Mouse (Mus musculus): ENCODE measurements around the gene Zfp697. TPM values are rescaled to one million over a fixed set of nuclear protein-coding genes. Genes with fewer than 3 reads are reported as not detected.
"Not testable (repeated sequence)": the region's sequence is repeated elsewhere in the genome, so short reads cannot be mapped to it uniquely, and the experiment has no call there.

Zfp697 gene
- polyA plus RNA-seq, 1 experiment from 2014 or later, result 9.5 TPM

GRCm38 (mm10) chr3:98720740-98721139, 338.5 kb downstream of the Zfp697 start:
- no peak overlapping the region for H3K4me3 ChIP-seq (ENCODE audit: low read depth, low read length)
- no peak overlapping the region for H3K9ac ChIP-seq (ENCODE audit: low read length)
- ATAC-seq (ENCODE audit: low FRiP score) (no peak), DNase-seq (ENCODE audit: low spot score, missing footprints) (no peak)
- H3K4me1 ChIP-seq (ENCODE audit: control insufficient read depth, insufficient read depth, low read length), result no peaks in the 10 kb centered on the region
- H3K36me3 ChIP-seq (ENCODE audit: control insufficient read depth, insufficient read depth, low read length), result no peaks in the 10 kb centered on the region
- H3K27ac ChIP-seq (ENCODE audit: low read depth, low read length), result no peak overlapping the region
- no peaks in the 10 kb centered on the region for H3K9me3 ChIP-seq (ENCODE audit: control insufficient read depth, low read length)
- H3K27me3 ChIP-seq (ENCODE audit: control insufficient read depth, insufficient read depth, low read length), result no peaks in the 10 kb centered on the region
- H3K4me2 ChIP-seq, result no peak overlapping the region

GRCm38 (mm10) chr3:98724376-98724775, 342.1 kb downstream of the Zfp697 start, which contains the start of gene Hsd3b2:
Gene Hsd3b2 (minus strand): TSS chr3:98724543.
- DNase-seq (ENCODE audit: low spot score, missing footprints) (no peak), ATAC-seq (ENCODE audit: low FRiP score) (no peak)
- 79% methylated on average over 1 of the region's 1 CpGs for WGBS

GRCm38 (mm10) chr3:98726281-98726680, 344.0 kb downstream of the Zfp697 start:
- no peak overlapping the region for H3K9ac ChIP-seq (ENCODE audit: low read length)
- WGBS, result 79% methylated on average over 2 of the region's 2 CpGs
- no peak for ATAC-seq (ENCODE audit: low FRiP score)

More at GRCm38 (mm10) chr3:98724376-98724775, 342.1 kb downstream of the Zfp697 start, which contains the start of gene Hsd3b2:
- Histone ChIP-seq H3K4me2 (no peak within 1 kb of the TSS), H3K9ac (ENCODE audit: low read length) (no peak within 1 kb of the TSS), H3K9me3 (ENCODE audit: control insufficient read depth, low read length) (no peaks in the 10 kb centered on the region), H3K4me3 (ENCODE audit: low read depth, low read length) (no peak within 1 kb of the TSS), H3K27me3 (ENCODE audit: control insufficient read depth, insufficient read depth, low read length) (no peaks in the 10 kb centered on the region), H3K4me1 (ENCODE audit: control insufficient read depth, insufficient read depth, low read length) (no peaks in the 10 kb centered on the region), H3K27ac (ENCODE audit: low read depth, low read length) (no peak within 1 kb of the TSS), H3K36me3 (ENCODE audit: control insufficient read depth, insufficient read depth, low read length) (no peaks in the 10 kb centered on the region)

GRCm38 (mm10) chr3:98733724-98734123, 351.5 kb downstream of the Zfp697 start:
- Histone ChIP-seq H3K4me1 (ENCODE audit: control insufficient read depth, insufficient read depth, low read length) (no peaks in the 10 kb centered on the region), H3K4me2 (no peak overlapping the region), H3K9me3 (ENCODE audit: control insufficient read depth, low read length) (no peaks in the 10 kb centered on the region), H3K36me3 (ENCODE audit: control insufficient read depth, insufficient read depth, low read length) (no peaks in the 10 kb centered on the region), H3K4me3 (ENCODE audit: low read depth, low read length) (no peak overlapping the region), H3K9ac (ENCODE audit: low read length) (no peak overlapping the region), H3K27ac (ENCODE audit: low read depth, low read length) (no peak overlapping the region), H3K27me3 (ENCODE audit: control insufficient read depth, insufficient read depth, low read length) (no peaks in the 10 kb centered on the region)
- ATAC-seq (ENCODE audit: low FRiP score), result no peak
- 84% methylated on average over 2 of the region's 2 CpGs for WGBS
- DNase-seq (ENCODE audit: low spot score, missing footprints), result no peak

More at GRCm38 (mm10) chr3:98726281-98726680, 344.0 kb downstream of the Zfp697 start:
- H3K27ac ChIP-seq (ENCODE audit: low read depth, low read length), result no peak overlapping the region
- no peaks in the 10 kb centered on the region for H3K4me1 ChIP-seq (ENCODE audit: control insufficient read depth, insufficient read depth, low read length)
- no peak for DNase-seq (ENCODE audit: low spot score, missing footprints)
- H3K9me3 ChIP-seq (ENCODE audit: control insufficient read depth, low read length), result no peaks in the 10 kb centered on the region
- H3K27me3 ChIP-seq (ENCODE audit: control insufficient read depth, insufficient read depth, low read length), result no peaks in the 10 kb centered on the region
- no peak overlapping the region for H3K4me2 ChIP-seq
- no peaks in the 10 kb centered on the region for H3K36me3 ChIP-seq (ENCODE audit: control insufficient read depth, insufficient read depth, low read length)
- H3K4me3 ChIP-seq (ENCODE audit: low read depth, low read length), result no peak overlapping the region

DNA sequence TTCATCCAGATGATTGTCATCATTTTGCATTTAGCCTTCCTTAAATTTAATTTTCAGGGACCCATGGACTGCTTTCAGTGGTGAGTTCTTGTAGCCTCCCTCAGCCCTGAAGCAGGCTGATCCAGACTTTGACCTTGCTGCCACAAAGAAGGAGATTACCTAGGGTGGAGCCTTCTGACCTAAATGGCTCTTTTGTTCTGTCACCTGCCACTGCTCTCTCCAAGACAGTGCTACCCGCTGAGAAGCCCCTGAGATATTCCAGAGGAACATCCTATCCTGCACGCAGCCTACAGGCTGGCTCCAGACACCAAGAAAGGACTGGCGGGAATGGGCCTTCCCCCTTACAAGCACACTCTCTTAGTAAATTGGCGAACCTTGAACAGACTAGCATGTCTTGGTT, 352.1 kb downstream of the Zfp697 start:
- Histone ChIP-seq H3K27me3 (ENCODE audit: control insufficient read depth, insufficient read depth, low read length) (no peaks in the 10 kb centered on the region), H3K9ac (ENCODE audit: low read length) (no peak overlapping the region), H3K4me2 (no peak overlapping the region), H3K9me3 (ENCODE audit: control insufficient read depth, low read length) (no peaks in the 10 kb centered on the region), H3K27ac (ENCODE audit: low read depth, low read length) (no peak overlapping the region), H3K4me3 (ENCODE audit: low read depth, low read length) (no peak overlapping the region), H3K36me3 (ENCODE audit: control insufficient read depth, insufficient read depth, low read length) (no peaks in the 10 kb centered on the region), H3K4me1 (ENCODE audit: control insufficient read depth, insufficient read depth, low read length) (no peaks in the 10 kb centered on the region)
- 44% methylated on average over 4 of the region's 4 CpGs for WGBS
- ATAC-seq (ENCODE audit: low FRiP score) (no peak), DNase-seq (ENCODE audit: low spot score, missing footprints) (no peak)

GRCm38 (mm10) chr3:98741043-98741442, 358.8 kb downstream of the Zfp697 start:
- not testable (repeated sequence) for H3K27me3 ChIP-seq (ENCODE audit: control insufficient read depth, insufficient read depth, low read length); DNase-seq (ENCODE audit: low spot score, missing footprints); ATAC-seq (ENCODE audit: low FRiP score); H3K27ac ChIP-seq (ENCODE audit: low read depth, low read length); H3K4me1 ChIP-seq (ENCODE audit: control insufficient read depth, insufficient read depth, low read length); H3K4me3 ChIP-seq (ENCODE audit: low read depth, low read length); H3K9me3 ChIP-seq (ENCODE audit: control insufficient read depth, low read length); H3K4me2 ChIP-seq; H3K9ac ChIP-seq (ENCODE audit: low read length); H3K36me3 ChIP-seq (ENCODE audit: control insufficient read depth, insufficient read depth, low read length)
- WGBS, result 55% methylated on average over 1 of the region's 1 CpGs

- Histone ChIP-seq H3K36me3 (ENCODE audit: control insufficient read depth, insufficient read depth, low read length) (no peaks in the 10 kb centered on the region), H3K9ac (ENCODE audit: low read length) (no peak overlapping the region), H3K9me3 (ENCODE audit: control insufficient read depth, low read length) (no peaks in the 10 kb centered on the region), H3K4me3 (ENCODE audit: low read depth, low read length) (no peak overlapping the region), H3K4me1 (ENCODE audit: control insufficient read depth, insufficient read depth, low read length) (no peaks in the 10 kb centered on the region), H3K27me3 (ENCODE audit: control insufficient read depth, insufficient read depth, low read length) (no peaks in the 10 kb centered on the region), H3K4me2 (no peak overlapping the region), H3K27ac (ENCODE audit: low read depth, low read length) (no peak overlapping the region)
- ATAC-seq (ENCODE audit: low FRiP score) (no peak), DNase-seq (ENCODE audit: low spot score, missing footprints) (no peak)
- 74% methylated on average over 2 of the region's 2 CpGs for WGBS
Observed at GRCm38 (mm10) chr3:98752171-98752570, 369.9 kb downstream of the Zfp697 start.

DNA sequence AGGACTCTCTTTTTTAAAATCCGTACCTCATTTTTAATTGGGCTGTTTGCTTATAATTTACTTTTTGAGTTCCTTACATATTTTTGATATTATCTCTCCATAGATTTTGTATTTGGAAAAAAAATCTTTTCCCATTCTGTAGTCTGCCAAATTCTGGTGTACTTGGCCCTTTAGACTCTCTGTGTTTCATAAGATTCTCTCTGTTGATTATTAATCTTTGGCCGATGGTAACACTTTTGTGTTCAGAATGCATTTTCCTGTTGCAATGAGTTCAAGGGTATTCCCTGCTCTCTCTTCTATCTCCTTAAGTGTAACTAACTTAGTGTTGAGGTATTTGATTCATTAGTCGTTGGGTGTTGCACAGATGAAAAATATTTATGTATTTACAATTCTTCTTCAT, 374.6 kb downstream of the Zfp697 start:
- ATAC-seq (ENCODE audit: low FRiP score) (no peak), DNase-seq (ENCODE audit: low spot score, missing footprints) (no peak)
- WGBS, result 85% methylated on average over 3 of the region's 3 CpGs
- Histone ChIP-seq H3K4me1 (ENCODE audit: control insufficient read depth, insufficient read depth, low read length) (no peaks in the 10 kb centered on the region), H3K4me2 (no peak overlapping the region), H3K27ac (ENCODE audit: low read depth, low read length) (no peak overlapping the region), H3K9me3 (ENCODE audit: control insufficient read depth, low read length) (no peaks in the 10 kb centered on the region), H3K27me3 (ENCODE audit: control insufficient read depth, insufficient read depth, low read length) (no peaks in the 10 kb centered on the region), H3K36me3 (ENCODE audit: control insufficient read depth, insufficient read depth, low read length) (no peaks in the 10 kb centered on the region), H3K4me3 (ENCODE audit: low read depth, low read length) (no peak overlapping the region), H3K9ac (ENCODE audit: low read length) (no peak overlapping the region)

- Histone ChIP-seq H3K27ac (ENCODE audit: low read depth, low read length) (no peak overlapping the region), H3K27me3 (ENCODE audit: control insufficient read depth, insufficient read depth, low read length) (no peaks in the 10 kb centered on the region), H3K4me2 (no peak overlapping the region), H3K9me3 (ENCODE audit: control insufficient read depth, low read length) (no peaks in the 10 kb centered on the region), H3K4me3 (ENCODE audit: low read depth, low read length) (no peak overlapping the region), H3K9ac (ENCODE audit: low read length) (no peak overlapping the region), H3K4me1 (ENCODE audit: control insufficient read depth, insufficient read depth, low read length) (no peaks in the 10 kb centered on the region), H3K36me3 (ENCODE audit: control insufficient read depth, insufficient read depth, low read length) (no peaks in the 10 kb centered on the region)
- ATAC-seq (ENCODE audit: low FRiP score) (no peak), DNase-seq (ENCODE audit: low spot score, missing footprints) (no peak)
Observed at GRCm38 (mm10) chr3:98764155-98764554, 381.9 kb downstream of the Zfp697 start.

- no peak overlapping the region for H3K4me3 ChIP-seq (ENCODE audit: low read depth, low read length)
- H3K9ac ChIP-seq (ENCODE audit: low read length), result no peak overlapping the region
- H3K27me3 ChIP-seq (ENCODE audit: control insufficient read depth, insufficient read depth, low read length), result no peaks in the 10 kb centered on the region
- no peak overlapping the region for H3K4me2 ChIP-seq
- no peaks in the 10 kb centered on the region for H3K9me3 ChIP-seq (ENCODE audit: control insufficient read depth, low read length)
- H3K27ac ChIP-seq (ENCODE audit: low read depth, low read length), result no peak overlapping the region
- ATAC-seq (ENCODE audit: low FRiP score) (no peak), DNase-seq (ENCODE audit: low spot score, missing footprints) (no peak)
- no peaks in the 10 kb centered on the region for H3K36me3 ChIP-seq (ENCODE audit: control insufficient read depth, insufficient read depth, low read length)
- no peaks in the 10 kb centered on the region for H3K4me1 ChIP-seq (ENCODE audit: control insufficient read depth, insufficient read depth, low read length)
Observed at GRCm38 (mm10) chr3:98780921-98781320, 398.7 kb downstream of the Zfp697 start.

Measured in midbrain, embryonic 11.5 days (tissue).